Mouse (Mus musculus): ENCODE measurements around the gene Cdk6.
"Not testable (repeated sequence)": the region's sequence is repeated elsewhere in the genome, so short reads cannot be mapped to it uniquely, and the experiment has no call there.

Cdk6 gene

GRCm38 (mm10) chr5:3379252-3379651 lies 38.0 kb downstream of the Cdk6 start:
- no peak for DNase-seq (ENCODE audit: extremely low spot score)

- no peak for DNase-seq (ENCODE audit: extremely low spot score)
Measured at GRCm38 (mm10) chr5:3380692-3381233, 39.5 kb downstream of the Cdk6 start.

- DNase-seq (ENCODE audit: extremely low spot score), result no peak
Measured at GRCm38 (mm10) chr5:3381795-3382194, 40.5 kb downstream of the Cdk6 start.

- no peak for DNase-seq (ENCODE audit: extremely low spot score)
Measured at GRCm38 (mm10) chr5:3382343-3383040, 41.2 kb downstream of the Cdk6 start.

GRCm38 (mm10) chr5:3383547-3383946 lies 42.3 kb downstream of the Cdk6 start:
- no peak for DNase-seq (ENCODE audit: extremely low spot score)

DNA sequence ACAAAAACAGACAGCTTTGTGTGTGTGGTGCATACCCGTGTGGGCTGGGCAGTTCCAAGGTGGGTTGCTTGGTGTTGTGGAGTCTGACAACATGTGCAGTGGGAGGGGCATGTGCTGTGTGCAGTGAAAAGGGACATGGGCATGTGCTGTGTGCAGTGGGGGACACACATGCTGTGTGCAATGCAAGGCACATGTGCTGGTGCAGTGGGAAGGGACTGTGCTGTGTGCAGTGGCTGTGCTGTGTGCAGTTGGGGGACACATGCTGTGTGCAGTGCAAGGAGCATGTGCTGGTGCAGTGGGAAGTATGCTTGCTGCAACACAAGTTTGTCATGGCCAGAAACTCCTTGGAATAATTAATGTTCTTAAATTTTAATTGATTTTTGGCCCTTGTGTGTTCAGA lies 43.8 kb downstream of the Cdk6 start:
- DNase-seq (ENCODE audit: extremely low spot score), result no peak

GRCm38 (mm10) chr5:3386021-3386730 lies 44.9 kb downstream of the Cdk6 start:
- DNase-seq (ENCODE audit: extremely low spot score), result no peak

DNA sequence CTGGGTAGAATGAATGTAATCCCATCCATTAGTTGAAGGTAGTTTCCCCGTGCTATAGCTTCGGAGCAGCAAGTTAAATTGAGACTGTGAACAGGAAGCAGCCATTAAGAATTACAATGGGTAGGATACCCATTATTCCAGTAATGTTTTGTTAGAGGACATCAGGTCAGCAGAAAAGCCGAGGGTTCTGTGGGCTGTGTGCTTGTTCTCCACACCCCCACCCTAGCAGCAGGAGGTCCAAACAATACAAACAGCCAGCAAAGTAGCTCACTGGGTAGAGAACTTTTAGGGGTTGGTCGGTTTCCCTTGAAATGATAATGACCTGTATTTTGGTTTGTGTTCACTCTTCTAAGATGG lies 45.4 kb downstream of the Cdk6 start:
- DNase-seq (ENCODE audit: extremely low spot score), result no peak

GRCm38 (mm10) chr5:3387138-3387537 lies 45.9 kb downstream of the Cdk6 start:
- no peak for DNase-seq (ENCODE audit: extremely low spot score)

DNA sequence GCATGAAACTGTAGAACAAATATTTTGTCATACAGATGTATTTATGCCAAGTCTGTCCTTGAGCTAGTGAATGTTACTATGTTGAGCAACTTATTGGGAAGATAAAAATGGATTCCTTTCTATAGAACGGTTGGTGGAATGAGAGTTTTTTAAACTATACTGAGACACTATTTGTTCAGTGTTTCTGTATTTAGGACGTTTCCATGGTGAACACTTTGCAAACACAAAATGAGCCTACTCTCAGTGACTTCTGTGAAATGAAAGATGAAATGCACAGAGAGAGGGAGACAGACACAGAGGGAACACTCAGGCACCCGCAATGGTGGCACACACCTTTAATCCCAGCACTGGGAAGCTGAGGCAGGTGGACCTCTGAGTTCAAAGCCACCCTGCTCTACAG lies 51.6 kb downstream of the Cdk6 start:
- DNase-seq (ENCODE audit: extremely low spot score), result no peak

- DNase-seq (ENCODE audit: extremely low spot score), result no peak
Measured at GRCm38 (mm10) chr5:3394145-3394544, 52.9 kb downstream of the Cdk6 start.

GRCm38 (mm10) chr5:3395020-3395419 lies 53.7 kb downstream of the Cdk6 start:
- DNase-seq (ENCODE audit: extremely low spot score), result no peak

DNA sequence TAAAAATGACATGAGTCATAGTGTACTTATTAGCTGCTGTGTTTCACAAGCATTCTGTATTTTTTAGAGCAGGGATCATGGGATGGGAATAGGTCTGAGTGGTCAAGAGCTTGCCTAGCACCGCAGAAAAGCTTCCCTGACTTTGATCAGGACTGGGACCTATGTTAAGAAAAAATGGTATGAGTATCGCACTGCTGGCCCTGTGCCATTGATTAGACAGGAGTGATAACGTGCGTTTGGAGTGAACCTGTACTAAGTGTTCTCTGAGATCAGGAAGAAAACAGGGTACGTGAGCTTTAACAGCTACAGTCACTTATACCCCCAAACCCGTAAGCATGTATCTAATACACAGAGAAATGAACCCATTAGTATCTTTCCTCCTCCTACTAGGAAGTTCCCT lies 54.9 kb downstream of the Cdk6 start:
- DNase-seq (ENCODE audit: extremely low spot score), result no peak

- no peak for DNase-seq (ENCODE audit: extremely low spot score)
Measured at GRCm38 (mm10) chr5:3396910-3397575, 55.8 kb downstream of the Cdk6 start.

- no peak for DNase-seq (ENCODE audit: extremely low spot score)
Measured at GRCm38 (mm10) chr5:3399784-3400494, 58.7 kb downstream of the Cdk6 start.

DNA sequence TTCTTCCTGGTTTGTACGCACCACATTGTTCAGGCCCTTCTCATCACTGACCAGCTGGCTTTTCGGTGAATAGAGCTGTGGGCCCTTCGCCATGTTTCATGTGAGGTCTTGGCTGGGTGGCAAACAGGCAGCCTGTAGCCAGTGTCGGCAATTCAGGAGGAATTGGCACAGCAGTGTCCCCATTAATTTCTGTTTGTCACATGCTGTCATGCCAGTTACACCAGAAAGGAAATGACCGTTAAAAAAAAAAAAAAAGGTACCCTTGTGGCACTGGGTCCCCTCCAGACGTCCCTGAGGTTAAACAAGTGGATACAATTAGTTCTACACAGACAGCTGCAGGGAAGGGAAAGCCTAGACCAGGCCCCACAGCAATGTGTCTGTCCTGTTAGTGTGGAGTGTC lies 63.8 kb downstream of the Cdk6 start:
- DNase-seq (ENCODE audit: extremely low spot score), result no peak

DNA sequence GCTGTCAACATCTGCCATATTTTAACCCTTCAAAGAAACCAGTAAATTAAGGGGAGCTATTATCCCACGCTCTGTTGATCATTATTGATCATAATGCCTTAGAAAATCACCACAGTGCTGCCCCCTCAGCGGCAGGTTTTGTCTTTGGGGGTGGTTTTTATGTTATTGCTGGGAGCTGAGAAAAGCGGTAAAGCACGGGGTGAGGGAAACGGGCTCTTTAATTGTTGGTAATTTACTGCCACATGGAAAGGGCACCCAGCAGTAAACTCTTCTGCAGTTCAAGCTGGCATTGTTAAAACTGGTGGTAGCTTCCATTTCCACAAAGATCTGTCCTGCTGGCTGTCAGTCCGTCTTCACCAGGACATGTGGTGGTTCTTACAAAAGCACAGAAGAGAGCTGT lies 64.2 kb downstream of the Cdk6 start:
- DNase-seq (ENCODE audit: extremely low spot score), result no peak

DNA sequence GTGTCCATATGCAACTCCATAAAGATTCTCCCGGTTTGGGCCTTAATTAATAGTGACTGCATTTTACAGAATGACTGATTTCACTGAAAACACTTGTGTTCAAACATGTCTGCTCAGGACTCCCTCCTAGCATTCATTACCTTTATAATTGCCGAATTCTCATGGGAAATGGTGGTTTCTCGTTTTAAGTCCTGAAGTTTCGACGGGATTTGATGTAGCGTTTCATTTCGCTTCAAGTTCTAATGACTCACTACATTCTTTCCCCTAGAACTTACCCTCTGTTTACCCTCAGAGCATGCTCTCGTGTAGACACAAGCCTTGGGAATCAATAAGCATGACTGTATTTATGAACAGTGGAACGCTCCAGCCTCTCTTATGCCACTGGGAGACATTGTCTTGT lies 66.6 kb downstream of the Cdk6 start:
- DNase-seq (ENCODE audit: extremely low spot score), result no peak

- DNase-seq (ENCODE audit: extremely low spot score), result not testable (repeated sequence)
Measured at GRCm38 (mm10) chr5:3418183-3418582, 76.9 kb downstream of the Cdk6 start.

- no peak for DNase-seq (ENCODE audit: extremely low spot score)
Measured at GRCm38 (mm10) chr5:3420094-3420831, 79.0 kb downstream of the Cdk6 start.

DNA sequence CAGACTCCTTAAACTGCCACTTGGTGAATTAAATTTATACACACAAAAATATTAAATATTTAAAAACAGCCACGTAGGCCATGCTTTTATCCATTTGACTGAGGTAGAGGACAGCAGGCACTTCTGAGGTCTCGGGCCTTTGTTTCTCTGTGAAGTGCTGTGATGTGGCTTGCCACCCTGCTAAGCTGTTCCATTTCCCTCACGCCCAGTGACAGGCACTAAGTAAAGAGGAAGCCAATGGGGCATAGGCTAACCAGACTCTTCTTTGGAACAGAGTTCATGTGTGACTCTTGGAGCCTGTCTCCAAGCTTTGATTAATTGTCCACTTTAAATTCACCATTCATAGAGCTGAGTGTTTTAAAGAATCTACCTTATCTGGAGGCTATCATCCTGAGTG lies 79.5 kb downstream of the Cdk6 start:
- DNase-seq (ENCODE audit: extremely low spot score), result no peak
